12 mouse cellular contexts compared by ENCODE assay signal in genomic region chr16:21265417-21265816, GRCm38 (mm10).
"Had no signal": no experiment of that assay in that cellular context is flagged by ENCODE, and none has a peak within 500 bp of the region (broad histone marks: within the 10 kb centered on the region; RNA-seq: fewer than 3 reads in every experiment).

No protein-coding gene starts in this region.

- DNase-seq: layer of hippocampus, postnatal 36 days; liver, postnatal 0 days; lung, embryonic 14.5 days; right cerebral cortex, adult 18-20 months; right cerebral cortex, postnatal 14 days; right cerebral cortex, postnatal 4 days; thymus, adult 2 months; thymus, postnatal 25 days had no signal

- ATAC-seq: inflammation-experienced regulatory T-cells, adult 6 months; intestine, postnatal 0 days; liver, postnatal 0 days; lung, postnatal 0 days; midbrain, embryonic 15.5 days had no signal
